Mouse (Mus musculus) Muller cell, postnatal 12 days (primary cell): Measurements from ENCODE around the gene Akr1d1.

Source experiments
- DNase-seq: peaks from one replicate; pipeline ENCODE4 v3.0.0-alpha.2; 2015; ENCODE audit errors: inconsistent ontology term

Akr1d1 gene

GRCm38 (mm10) chr6:37529940-37530339 is at the start of gene Akr1d1:
TSS of gene Akr1d1 (plus strand) at chr6:37530173.
- DNase-seq = no peak

GRCm38 (mm10) chr6:37481147-37481546 is 48.8 kb upstream of the Akr1d1 start:
- no peak for DNase-seq

- DNase-seq = no peak
Measured at GRCm38 (mm10) chr6:37483262-37483661, 46.7 kb upstream of the Akr1d1 start.

- DNase-seq = no peak
Measured at GRCm38 (mm10) chr6:37484588-37485070, 45.3 kb upstream of the Akr1d1 start.

- DNase-seq = no peak
Measured at GRCm38 (mm10) chr6:37486502-37486901, 43.5 kb upstream of the Akr1d1 start.

GRCm38 (mm10) chr6:37492241-37492640 is 37.7 kb upstream of the Akr1d1 start:
- peak; percentile 9 for DNase-seq

- DNase-seq = no peak
Measured at GRCm38 (mm10) chr6:37494957-37495356, 35.0 kb upstream of the Akr1d1 start.

- DNase-seq = no peak
Measured at GRCm38 (mm10) chr6:37496866-37497265, 33.1 kb upstream of the Akr1d1 start.

GRCm38 (mm10) chr6:37505588-37505987 is 24.4 kb upstream of the Akr1d1 start:
- peak; percentile 19 for DNase-seq

GRCm38 (mm10) chr6:37506909-37507515 is 23.0 kb upstream of the Akr1d1 start:
- DNase-seq = no peak

- DNase-seq = no peak
Measured at GRCm38 (mm10) chr6:37510786-37511185, 19.2 kb upstream of the Akr1d1 start.

- DNase-seq = no peak
Measured at GRCm38 (mm10) chr6:37520631-37521375, 9.2 kb upstream of the Akr1d1 start.

- no peak for DNase-seq
Measured at GRCm38 (mm10) chr6:37532036-37532435, 2.1 kb downstream of the Akr1d1 start.

- no peak for DNase-seq
Measured at GRCm38 (mm10) chr6:37536831-37537230, 6.9 kb downstream of the Akr1d1 start.

GRCm38 (mm10) chr6:37537801-37538200 is 7.8 kb downstream of the Akr1d1 start:
- DNase-seq = no peak

- no peak for DNase-seq
Measured at GRCm38 (mm10) chr6:37538792-37539191, 8.8 kb downstream of the Akr1d1 start.

GRCm38 (mm10) chr6:37539403-37539802 is 9.4 kb downstream of the Akr1d1 start:
- DNase-seq = no peak

- no peak for DNase-seq
Measured at GRCm38 (mm10) chr6:37540113-37540512, 10.1 kb downstream of the Akr1d1 start.

- DNase-seq = no peak
Measured at GRCm38 (mm10) chr6:37541171-37541570, 11.2 kb downstream of the Akr1d1 start.

- no peak for DNase-seq
Measured at GRCm38 (mm10) chr6:37542145-37542544, 12.2 kb downstream of the Akr1d1 start.

- DNase-seq = no peak
Measured at GRCm38 (mm10) chr6:37552760-37553159, 22.8 kb downstream of the Akr1d1 start.

- no peak for DNase-seq
Measured at GRCm38 (mm10) chr6:37553926-37554325, 24.0 kb downstream of the Akr1d1 start.

GRCm38 (mm10) chr6:37554327-37554726 is 24.4 kb downstream of the Akr1d1 start:
- no peak for DNase-seq
